Mouse (Mus musculus) inflammation-experienced regulatory T-cells (primary cell): Measurements from ENCODE around the gene Olfr1162. TPM values are rescaled to one million over a fixed set of nuclear protein-coding genes. Genes with fewer than 3 reads are reported as not detected.

Experiments
- polyA plus RNA-seq, 2 experiments: library from polyadenylated mRNA; unstranded; fragments of 100-300 nt; shearing (Covaris generic); gene quantifications; one replicate each; pipeline ENCODE4 v1.2.1; 2017

Gene Olfr1162
- polyA plus RNA-seq = under 1 TPM in 1 of 2 experiments, not detected in 1; 0.10 TPM

DNA sequence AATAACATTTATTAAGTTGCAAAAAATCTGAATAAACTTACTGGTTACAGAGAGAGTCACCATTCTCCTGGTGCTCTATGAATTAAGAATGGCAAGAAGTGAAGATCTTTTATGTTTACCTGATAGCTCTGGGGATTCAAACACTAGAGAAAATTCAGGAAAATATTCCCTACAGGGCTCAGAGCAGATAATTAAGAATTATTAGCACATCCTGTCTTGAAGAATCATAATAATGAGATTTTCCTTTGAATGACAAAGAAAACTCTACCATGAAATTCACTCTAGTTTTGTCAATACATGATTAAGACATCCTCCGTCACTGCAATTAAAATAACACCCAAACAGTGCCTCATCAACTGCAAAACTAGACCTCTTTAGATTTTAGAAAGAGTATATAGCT is at the start of gene Olfr1162:
Olfr1162 (minus strand) TSS at position 101 of the 400 bp plus-strand sequence.

DNA sequence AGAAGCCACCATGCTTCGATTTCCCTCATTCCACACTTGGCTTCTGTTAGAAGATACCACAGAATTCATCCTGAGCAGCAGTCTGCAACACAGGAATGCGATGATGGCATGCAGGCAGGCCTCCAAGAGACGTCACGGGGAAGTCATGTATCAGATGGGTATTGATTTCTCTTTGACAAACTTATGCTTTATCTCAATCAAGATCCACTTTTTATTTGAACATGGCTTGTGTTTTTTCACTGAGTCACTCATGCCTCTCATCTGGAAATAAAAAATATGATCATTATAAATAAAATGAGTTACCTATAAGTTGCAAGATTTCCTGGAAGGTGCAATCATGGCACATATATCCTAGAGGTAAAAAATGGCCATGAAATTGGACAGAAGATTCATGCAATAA is 42.9 kb upstream of the Olfr1162 start, which contains the start of gene Olfr1164:
Olfr1164 (minus strand) TSS at position 101 of the 400 bp plus-strand sequence.

DNA sequence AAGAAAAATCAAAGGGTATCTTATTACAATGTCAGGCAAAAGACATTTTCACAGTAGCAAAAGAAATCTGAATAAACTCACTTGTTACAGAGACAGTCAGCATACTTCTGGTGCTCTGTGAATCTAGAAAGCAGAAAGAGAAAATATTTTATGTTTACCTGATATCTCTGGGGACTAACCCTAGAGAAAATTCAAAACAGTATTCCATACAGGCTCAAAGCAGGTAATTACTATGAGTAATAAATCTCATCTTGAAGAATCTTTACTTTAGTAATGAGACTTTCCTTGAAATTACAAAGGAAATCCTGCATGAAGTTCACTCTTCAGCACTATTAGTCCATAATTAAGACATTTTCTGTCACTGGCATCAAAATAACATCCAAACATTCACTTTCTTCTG is 20.8 kb upstream of the Olfr1162 start, which contains the start of gene Olfr1163:
Olfr1163 (minus strand) TSS at position 101 of the 400 bp plus-strand sequence.

DNA sequence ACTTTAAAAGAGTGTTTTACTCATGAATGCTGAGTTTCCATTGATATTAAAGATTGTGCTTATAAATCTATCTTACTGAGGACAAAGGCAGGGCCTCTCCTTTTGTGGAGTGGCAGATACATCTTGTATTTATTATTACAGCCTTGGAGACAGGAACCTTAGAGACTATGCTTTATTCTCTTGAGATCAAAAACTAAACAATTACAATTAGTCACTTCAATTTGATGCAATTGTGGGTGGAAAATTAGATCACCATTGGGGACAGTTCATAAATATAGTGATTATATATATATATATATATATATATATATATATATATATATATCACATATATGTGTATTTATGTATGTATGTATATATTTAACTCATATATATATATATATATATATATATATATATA is 13.3 kb downstream of the Olfr1162 start, which contains the start of gene Olfr73:
Olfr73 (minus strand) TSS at position 101 of the 400 bp plus-strand sequence.

DNA sequence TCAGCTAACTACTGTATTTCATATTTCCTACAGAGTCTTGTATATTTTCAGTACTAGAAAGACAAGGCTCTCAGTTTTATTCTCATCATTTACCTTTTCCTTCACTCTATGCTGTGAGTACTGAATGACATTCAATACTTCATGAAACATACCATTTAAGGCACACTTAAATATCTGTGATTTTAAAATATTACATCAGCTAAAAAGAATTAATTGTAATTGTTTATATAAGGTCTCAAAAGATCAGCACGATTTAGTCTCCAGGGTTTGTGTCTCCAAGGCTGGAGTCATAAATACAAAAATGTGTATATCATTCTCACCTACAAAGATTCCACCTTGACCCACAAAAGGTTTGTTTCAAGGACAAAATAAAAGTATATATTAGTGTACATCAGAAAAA is 28.5 kb downstream of the Olfr1162 start, which contains the start of gene Olfr1161:
Olfr1161 (plus strand) TSS at position 301 of the 400 bp plus-strand sequence.

DNA sequence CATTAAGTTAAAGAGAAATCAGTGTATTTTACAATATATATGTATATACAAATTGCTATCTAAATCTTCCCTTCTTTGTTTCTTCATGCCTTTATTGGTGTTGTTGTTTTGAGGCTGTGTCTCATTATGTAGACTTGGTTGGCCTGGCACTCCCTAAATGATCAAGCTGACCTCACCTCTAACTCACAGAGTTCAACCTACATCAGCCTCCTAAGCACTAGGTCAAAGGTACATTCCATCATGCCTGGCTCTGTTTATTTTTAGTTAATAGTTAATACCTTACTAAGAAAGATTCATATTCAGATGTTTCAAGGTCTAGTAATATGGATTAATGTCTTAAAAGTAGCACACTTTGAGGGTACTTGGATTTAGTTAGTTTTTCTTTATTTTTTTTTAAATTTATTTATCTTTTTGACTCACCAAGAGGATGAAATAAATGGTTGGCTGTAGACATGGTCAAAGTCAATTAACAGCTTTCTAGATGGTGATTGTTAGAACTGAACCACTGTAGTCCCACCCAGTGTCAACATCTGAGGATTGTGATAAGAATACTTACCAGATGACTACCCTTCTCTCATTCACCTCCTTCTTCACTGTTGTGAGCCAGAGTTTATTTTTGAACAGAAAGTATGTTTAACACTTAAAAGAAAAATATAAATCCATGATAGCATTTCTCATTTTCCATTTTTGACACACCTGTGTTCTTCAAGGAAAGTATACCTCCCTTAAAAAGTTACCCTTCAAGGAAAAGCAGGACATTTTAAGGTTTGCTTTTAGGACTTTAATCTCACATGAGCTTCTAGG is 43.2 kb downstream of the Olfr1162 start, which contains the start of gene Olfr1160:
Olfr1160 (minus strand) TSS at position 754 of the 804 bp plus-strand sequence.

Other genes starting within 250 kb of the Olfr1162 start
- gene Olfr1145, start 241.3 kb downstream of the Olfr1162 start, polyA plus RNA-seq = not detected
- gene Olfr1148, start 220.6 kb downstream of the Olfr1162 start, polyA plus RNA-seq = under 1 TPM in 1 of 2 experiments, not detected in 1; 0.81 TPM
- not detected for gene Olfr1150-ps1, start 207.1 kb downstream of the Olfr1162 start, polyA plus RNA-seq
- under 1 TPM; 0.20 to 0.82 TPM for gene Olfr1151, start 195.3 kb downstream of the Olfr1162 start, polyA plus RNA-seq
- gene Olfr1152, start 184.6 kb downstream of the Olfr1162 start, polyA plus RNA-seq = under 1 TPM; 0.08 to 0.44 TPM
- gene Olfr1153, start 156.2 kb downstream of the Olfr1162 start, polyA plus RNA-seq = not detected
- not detected for gene Olfr1154, start 146.0 kb downstream of the Olfr1162 start, polyA plus RNA-seq
- not detected for gene Olfr1155, start 106.0 kb downstream of the Olfr1162 start, polyA plus RNA-seq
- gene Olfr1156, start 98.0 kb downstream of the Olfr1162 start, polyA plus RNA-seq = under 1 TPM; 0.11 to 0.26 TPM
- under 1 TPM in 1 of 2 experiments, not detected in 1; 0.18 TPM for gene Olfr1157, start 82.8 kb downstream of the Olfr1162 start, polyA plus RNA-seq
- gene Olfr74, start 76.5 kb downstream of the Olfr1162 start, polyA plus RNA-seq = under 1 TPM in 1 of 2 experiments, not detected in 1; 0.60 TPM
- not detected for gene Olfr1158, start 61.0 kb downstream of the Olfr1162 start, polyA plus RNA-seq
- under 1 TPM in 1 of 2 experiments, not detected in 1; 0.04 TPM for gene Olfr1160, start 42.9 kb downstream of the Olfr1162 start, polyA plus RNA-seq
- not detected for gene Olfr1161, start 28.4 kb downstream of the Olfr1162 start, polyA plus RNA-seq
- gene Olfr73, start 13.4 kb downstream of the Olfr1162 start, polyA plus RNA-seq = not detected
- gene Olfr1163, start 20.7 kb upstream of the Olfr1162 start, polyA plus RNA-seq = under 1 TPM in 1 of 2 experiments, not detected in 1; 0.80 TPM
- gene Olfr1164, start 42.8 kb upstream of the Olfr1162 start, polyA plus RNA-seq = not detected
- gene Olfr1166, start 77.1 kb upstream of the Olfr1162 start, polyA plus RNA-seq = not detected
- gene Olfr1167, start 104.1 kb upstream of the Olfr1162 start, polyA plus RNA-seq = not detected
- gene Olfr1168, start 130.8 kb upstream of the Olfr1162 start, polyA plus RNA-seq = not detected
- not detected for gene Olfr1170, start 177.2 kb upstream of the Olfr1162 start, polyA plus RNA-seq
- gene Olfr1173, start 228.7 kb upstream of the Olfr1162 start, polyA plus RNA-seq = under 1 TPM in 1 of 2 experiments, not detected in 1; 0.15 TPM